Mouse (Mus musculus) forebrain, postnatal 0 days (tissue): ENCODE measurements around the gene Cd37. TPM values are rescaled to one million over a fixed set of nuclear protein-coding genes. Genes with fewer than 3 reads are reported as not detected.

Experiments used
- ATAC-seq: fragments of 200-750 bp; cut with Nextera tagmentation; 2 replicates; pipeline ENCODE4 v1.8.0; 2017; ENCODE audit warnings: mild to moderate bottlenecking, moderate library complexity
- DNase-seq: peaks from one replicate; pipeline ENCODE4 v3.0.0-alpha.2; 2015
- H3K27ac ChIP-seq: fragments of 300-500 bp; sonication (generic); 2 replicates; pipeline ENCODE4 v1.5.1; 2014; ENCODE audit warnings: low read depth, mild to moderate bottlenecking, antibody characterized with exemption, low read length, moderate library complexity, mixed read lengths
- H3K27me3 ChIP-seq: fragments of 300-500 bp; sonication (generic); 2 replicates; pipeline ENCODE4 v1.6.1; 2014; ENCODE audit warnings: mild to moderate bottlenecking, low read length, mixed read lengths; ENCODE audit not compliant: insufficient read depth
- H3K36me3 ChIP-seq: fragments of 300-500 bp; sonication (generic); 2 replicates; pipeline ENCODE4 v1.6.1; 2014; ENCODE audit warnings: mild to moderate bottlenecking, moderate library complexity; ENCODE audit not compliant: insufficient read depth
- H3K4me1 ChIP-seq: fragments of 300-500 bp; sonication (generic); 2 replicates; pipeline ENCODE4 v1.6.1; 2014; ENCODE audit warnings: antibody characterized with exemption; ENCODE audit not compliant: insufficient read depth
- H3K4me2 ChIP-seq: fragments of 300-500 bp; sonication (generic); 2 replicates; pipeline ENCODE4 v1.6.1; 2014; ENCODE audit warnings: low read depth, mild to moderate bottlenecking, moderate library complexity
- H3K4me3 ChIP-seq: fragments of 300-500 bp; sonication (generic); 2 replicates; pipeline ENCODE4 v1.5.1; 2014; ENCODE audit warnings: low read depth, low read length, mixed read lengths
- H3K9ac ChIP-seq: fragments of 300-500 bp; sonication (generic); 2 replicates; pipeline ENCODE4 v1.6.1; 2014; ENCODE audit warnings: mild to moderate bottlenecking
- H3K9me3 ChIP-seq: fragments of 300-500 bp; sonication (generic); 2 replicates; pipeline ENCODE4 v1.6.1; 2016; ENCODE audit warnings: low read length
- CTCF ChIP-seq: sonication (generic); IDR thresholded peaks from 2 replicates; pipeline ENCODE4 v1.5.1; 2016; ENCODE audit warnings: antibody characterized with exemption, control low read depth, low read depth
- WGBS: fragments of 180-500 bp; shearing (Covaris S2); extraction: QIAGEN DNeasy Blood & Tissue Kit; methylation state at CpG from one replicate; pipeline ENCODE4 v1.1.7; 2014; 5-methylcytosine and 5-hydroxymethylcytosine counted together
- polyA plus RNA-seq: library from polyadenylated mRNA; unstranded; fragments of >200 nt; fragmentation: Nextera tagmentation; extraction: Ambion mirVana; gene quantifications from 2 replicates; pipeline ENCODE4 v1.2.1, GENCODE M21; 2015
- total RNA-seq: library from RNA; depleted of rRNA; stranded (reverse); fragments of >200 nt; gene quantifications from 2 replicates; pipeline ENCODE4 v1.2.3, GENCODE M21; 2014

Cd37 gene
- total and polyA plus RNA-seq, 2 experiments from 2014 or later: 0.62 to 2.0 TPM

DNA sequence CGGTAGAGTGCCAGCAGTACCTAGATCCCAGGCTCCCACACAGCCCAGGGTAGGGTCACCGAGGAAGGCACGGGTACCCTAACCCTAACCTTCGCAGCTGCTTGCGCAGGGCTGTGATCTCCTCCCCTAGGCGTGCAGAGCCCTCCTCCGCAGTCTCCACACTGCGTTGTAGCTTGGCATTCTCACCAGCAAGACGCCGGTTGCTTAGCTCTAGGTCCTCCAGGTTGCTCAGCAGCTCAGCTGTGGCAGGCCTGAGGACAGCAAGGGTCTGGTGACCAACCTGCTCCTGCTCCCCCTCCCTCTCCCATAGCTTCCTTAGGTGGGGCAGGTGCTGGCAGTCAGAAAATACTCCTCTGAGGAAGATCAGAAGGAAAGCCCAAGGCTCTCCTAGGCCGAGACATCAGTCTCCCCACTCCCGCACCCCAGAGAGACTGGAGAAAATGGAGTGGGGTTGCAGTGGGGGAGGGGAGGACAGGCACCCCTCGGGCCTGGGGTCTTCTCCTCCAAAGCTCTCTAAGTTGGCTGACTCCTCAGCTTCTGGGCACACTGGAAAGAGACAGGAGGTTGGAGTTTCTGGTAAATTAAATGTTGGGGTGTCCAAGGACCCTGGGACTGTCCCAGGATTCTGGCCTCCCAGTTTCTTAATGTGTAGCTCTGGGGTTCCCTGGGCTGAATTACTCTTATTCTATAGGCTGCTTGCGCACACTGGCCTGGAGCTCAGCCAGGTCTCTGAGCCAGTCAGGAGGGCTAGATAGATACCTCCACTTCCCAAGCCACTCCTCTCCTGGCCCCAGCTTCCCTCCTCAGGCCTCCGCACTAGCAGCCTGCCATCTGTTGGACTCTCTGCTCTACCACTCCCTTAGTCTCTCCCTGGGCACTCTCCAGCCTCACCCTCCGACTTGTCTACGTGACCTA lies 44.8 kb downstream of the Cd37 start:
- TF ChIP-seq CTCF: no peak
- H3K4me2 ChIP-seq: no peak overlapping the region
- no peaks in the 10 kb centered on the region for H3K27me3 ChIP-seq
- no peak overlapping the region for H3K9ac ChIP-seq
- ATAC-seq: no peak
- no peaks in the 10 kb centered on the region for H3K36me3 ChIP-seq
- H3K9me3 ChIP-seq: no peaks in the 10 kb centered on the region
- WGBS: 78% methylated on average over 17 of the region's 17 CpGs
- no peaks in the 10 kb centered on the region for H3K4me1 ChIP-seq
- no peak overlapping the region for H3K4me3 ChIP-seq
- H3K27ac ChIP-seq: no peak overlapping the region
- DNase-seq: no peak

DNA sequence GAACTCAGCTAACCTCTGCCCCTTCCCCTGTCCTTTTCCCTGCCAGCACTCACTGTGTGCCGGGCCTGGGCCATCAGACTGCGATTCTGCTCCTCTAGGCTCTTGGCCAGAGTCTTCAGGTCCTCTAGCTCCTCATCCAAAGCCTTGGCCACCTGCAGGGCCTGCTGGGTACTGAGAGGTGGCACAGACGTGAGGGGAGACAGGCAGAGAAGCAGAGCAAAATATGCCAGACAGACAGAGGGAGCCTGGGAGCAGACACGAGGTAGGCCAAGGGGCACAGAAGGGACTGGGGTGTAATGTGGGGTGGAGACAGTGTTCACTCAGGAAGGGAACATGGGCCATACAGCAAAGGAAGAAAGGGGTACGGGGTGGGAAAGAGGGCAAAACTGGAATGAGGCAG lies 45.5 kb downstream of the Cd37 start:
- no peaks in the 10 kb centered on the region for H3K9me3 ChIP-seq
- WGBS: 47% methylated on average over 5 of the region's 5 CpGs
- ATAC-seq (no peak), DNase-seq (no peak)
- no peaks in the 10 kb centered on the region for H3K4me1 ChIP-seq
- H3K27ac ChIP-seq: no peak overlapping the region
- H3K9ac ChIP-seq: no peak overlapping the region
- no peak overlapping the region for H3K4me3 ChIP-seq
- H3K36me3 ChIP-seq: no peaks in the 10 kb centered on the region
- TF ChIP-seq CTCF: no peak
- H3K4me2 ChIP-seq: no peak overlapping the region
- H3K27me3 ChIP-seq: no peaks in the 10 kb centered on the region

DNA sequence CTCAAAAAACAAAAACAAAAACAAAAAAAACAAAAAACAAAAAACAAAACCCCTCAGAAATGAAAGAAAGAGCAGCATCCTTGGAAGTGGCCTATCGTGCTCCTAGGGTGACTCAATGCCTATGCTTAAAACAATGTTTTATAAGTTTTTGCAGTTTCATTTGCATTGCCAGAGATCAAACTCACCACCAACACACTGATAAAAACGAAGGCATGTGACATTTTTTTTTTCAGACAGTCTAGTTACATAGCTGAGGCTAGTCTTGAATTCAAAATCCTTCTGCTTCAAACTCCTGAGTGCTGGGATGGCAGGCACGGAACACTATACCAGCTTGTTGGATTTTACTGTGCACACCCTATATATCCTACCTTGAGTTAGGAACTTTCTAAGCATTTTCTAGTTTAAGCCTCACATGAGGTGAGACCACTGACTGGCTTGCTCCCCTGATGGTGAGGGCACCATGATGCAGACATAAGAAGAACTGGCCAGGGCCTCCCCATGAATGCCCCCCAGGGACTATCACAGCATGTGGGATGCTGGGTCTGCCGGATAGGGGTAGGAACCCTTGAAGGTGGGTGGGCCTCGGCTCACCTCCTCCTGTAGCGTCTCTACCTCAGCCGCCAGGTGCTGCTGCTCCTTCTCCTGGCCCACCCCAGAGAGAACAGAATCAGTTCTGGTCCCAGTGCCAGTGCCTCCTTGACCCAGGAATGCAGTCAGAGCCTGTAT lies 46.2 kb downstream of the Cd37 start:
- Histone ChIP-seq H3K4me3 (no peak overlapping the region), H3K4me1 (no peaks in the 10 kb centered on the region), H3K4me2 (no peak overlapping the region), H3K9me3 (no peaks in the 10 kb centered on the region), H3K9ac (no peak overlapping the region), H3K27me3 (no peaks in the 10 kb centered on the region), H3K27ac (no peak overlapping the region), H3K36me3 (no peaks in the 10 kb centered on the region)
- no peak for TF ChIP-seq CTCF
- DNase-seq (no peak), ATAC-seq (no peak)
- 76% methylated on average over 7 of the region's 7 CpGs for WGBS

DNA sequence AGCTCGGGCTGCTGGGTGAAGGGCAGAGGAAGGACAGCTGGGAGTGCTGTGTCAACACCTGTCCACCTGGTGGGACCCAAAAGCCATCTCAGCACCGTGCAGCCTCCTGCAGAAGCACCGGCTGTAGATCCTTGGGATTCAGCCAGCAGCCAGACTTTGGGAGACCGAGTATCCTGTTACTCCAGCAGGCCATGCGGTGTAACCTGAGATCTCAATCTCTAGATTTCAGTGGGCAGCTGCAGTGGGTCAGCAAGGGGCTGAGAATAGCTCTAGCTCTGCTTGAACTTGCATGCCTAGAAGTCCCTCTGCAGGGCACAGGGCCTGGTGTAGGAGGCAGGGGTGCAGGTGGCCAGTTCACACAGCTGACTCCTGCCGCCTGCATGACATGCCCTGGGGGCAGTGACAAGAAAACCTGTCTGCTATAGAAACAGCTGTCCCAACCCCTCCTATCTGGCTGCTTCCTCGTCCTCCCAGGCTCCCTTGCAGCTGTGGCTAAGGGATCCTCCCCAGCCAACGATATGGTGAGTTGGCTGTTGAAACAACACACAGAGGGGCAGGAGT lies 47.0 kb downstream of the Cd37 start:
- whole genome bisulfite sequencing: 29% methylated on average over 8 of the region's 8 CpGs
- DNase-seq (no peak), ATAC-seq (no peak)
- TF ChIP-seq CTCF: no peak
- H3K27me3 ChIP-seq: no peaks in the 10 kb centered on the region
- H3K9me3 ChIP-seq: no peaks in the 10 kb centered on the region
- H3K36me3 ChIP-seq: no peaks in the 10 kb centered on the region
- H3K27ac ChIP-seq: no peak overlapping the region
- no peak overlapping the region for H3K4me3 ChIP-seq
- no peaks in the 10 kb centered on the region for H3K4me1 ChIP-seq
- no peak overlapping the region for H3K9ac ChIP-seq
- H3K4me2 ChIP-seq: no peak overlapping the region

DNA sequence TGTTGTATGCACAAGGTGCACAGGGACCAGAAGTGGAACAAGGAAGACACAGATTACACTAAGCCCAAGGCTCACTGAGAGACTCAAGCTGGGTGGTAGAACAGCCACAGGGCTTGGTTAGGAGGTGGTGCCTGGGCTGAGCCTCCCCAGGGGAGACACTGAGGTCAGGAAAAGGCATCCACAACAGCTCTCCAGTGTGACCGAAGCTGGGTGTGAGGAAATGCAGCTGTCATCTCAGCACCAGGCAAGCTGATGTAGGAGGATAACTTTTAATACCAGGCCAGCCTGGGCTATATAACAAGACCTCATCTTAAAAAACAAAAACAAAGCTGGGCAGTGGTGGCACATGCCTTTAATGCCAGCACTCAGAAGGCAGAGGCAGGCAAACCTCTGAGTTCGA lies 47.8 kb downstream of the Cd37 start:
- H3K27me3 ChIP-seq: no peaks in the 10 kb centered on the region
- no peaks in the 10 kb centered on the region for H3K36me3 ChIP-seq
- ATAC-seq: no peak
- H3K4me1 ChIP-seq: no peaks in the 10 kb centered on the region
- H3K4me3 ChIP-seq: no peak overlapping the region
- DNase-seq: no peak
- no peaks in the 10 kb centered on the region for H3K9me3 ChIP-seq
- no peak for TF ChIP-seq CTCF
- WGBS: 74% methylated on average over 2 of the region's 2 CpGs
- H3K27ac ChIP-seq: no peak overlapping the region
- H3K4me2 ChIP-seq: no peak overlapping the region
- no peak overlapping the region for H3K9ac ChIP-seq

DNA sequence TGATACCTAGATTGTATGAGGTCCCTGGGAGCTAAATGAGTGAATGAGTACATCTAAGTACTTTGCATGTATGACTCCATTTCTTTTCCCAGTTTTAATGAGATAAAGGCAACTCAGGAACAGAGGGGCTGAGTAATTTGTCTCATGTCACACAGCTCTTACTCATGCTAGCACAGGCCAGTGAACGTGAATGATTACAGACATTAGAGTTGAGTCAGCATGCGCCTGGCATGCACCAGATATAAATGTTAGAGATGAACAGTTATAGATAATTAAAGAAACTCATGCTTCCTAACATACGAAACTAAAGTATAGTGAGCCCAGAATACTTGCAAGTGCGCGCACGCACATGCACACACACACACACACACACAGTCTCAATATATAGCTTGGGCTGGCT lies 48.7 kb downstream of the Cd37 start:
- Histone ChIP-seq H3K36me3 (no peaks in the 10 kb centered on the region), H3K4me1 (no peaks in the 10 kb centered on the region), H3K4me2 (no peak overlapping the region), H3K27me3 (no peaks in the 10 kb centered on the region), H3K9me3 (no peaks in the 10 kb centered on the region), H3K27ac (no peak overlapping the region), H3K9ac (no peak overlapping the region), H3K4me3 (no peak overlapping the region)
- 85% methylated on average over 6 of the region's 6 CpGs for WGBS
- DNase-seq (no peak), ATAC-seq (no peak)
- no peak for TF ChIP-seq CTCF

DNA sequence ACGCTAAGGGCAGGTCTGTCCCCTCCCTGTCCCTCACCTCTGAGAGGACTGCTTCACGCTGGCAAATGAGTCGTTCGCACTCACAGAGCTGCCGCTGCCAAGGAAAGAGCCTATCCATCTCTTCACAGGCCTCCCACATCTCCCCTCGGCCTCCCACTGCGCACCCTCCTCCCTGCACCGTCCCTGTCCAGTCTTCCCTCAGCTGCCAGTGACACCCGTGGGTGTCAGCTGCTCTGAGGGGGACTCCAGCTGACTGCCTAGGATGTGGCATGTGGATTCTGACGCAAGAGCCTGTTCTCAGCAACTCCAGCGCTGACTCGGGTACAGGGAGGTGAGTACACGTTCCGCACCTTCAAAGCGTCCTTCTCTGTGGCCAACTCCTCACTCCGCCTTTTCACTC lies 49.3 kb downstream of the Cd37 start:
- Histone ChIP-seq H3K4me3 (no peak overlapping the region), H3K27ac (no peak overlapping the region), H3K9ac (no peak overlapping the region), H3K4me1 (no peaks in the 10 kb centered on the region), H3K36me3 (no peaks in the 10 kb centered on the region), H3K9me3 (no peaks in the 10 kb centered on the region), H3K4me2 (no peak overlapping the region), H3K27me3 (peaks cover 6% of the 10 kb centered on the region; the same call in 1 of the 2 replicates)
- WGBS: 59% methylated on average over 16 of the region's 16 CpGs
- no peak for ATAC-seq
- DNase-seq: no peak
- no peak for TF ChIP-seq CTCF
